Mouse (Mus musculus): Measurements from ENCODE around the gene Cluh.

- TF ChIP-seq ZC3H11A (IDR thresholded peaks at IDR 0.05; ENCODE audit: borderline replicate concordance, low read depth, low read length) (no peak), MAFK (IDR thresholded peaks at IDR 0.05; ENCODE audit: insufficient read depth, low read depth, low read length) (no peak), HCFC1 (IDR thresholded peaks at IDR 0.05; ENCODE audit: borderline replicate concordance, insufficient read depth, low read length) (no peak), CHD2 (IDR thresholded peaks at IDR 0.05; ENCODE audit: low read depth, low read length) (no peak), ZNF384 (IDR thresholded peaks at IDR 0.05; ENCODE audit: low read depth, low read length) (no peak)
These were observed 27.2 kb upstream of the Cluh start for GRCm38 (mm10) chr11:74621974-74622669.
